Mouse (Mus musculus): ENCODE measurements around the gene Creb3l1.

Creb3l1 gene

GRCm38 (mm10) chr2:92034273-92034672, 10.0 kb upstream of the Creb3l1 start:
- in situ Hi-C loops (cut with MseI, MboI), result no loop called here

- in situ Hi-C loops (cut with MseI, MboI), result no loop called here
These were observed 6.3 kb upstream of the Creb3l1 start for GRCm38 (mm10) chr2:92030554-92030953.

- in situ Hi-C loops (cut with MseI, MboI), result no loop called here
These were observed 5.3 kb upstream of the Creb3l1 start for GRCm38 (mm10) chr2:92029387-92030133.

GRCm38 (mm10) chr2:92027811-92028590, 3.7 kb upstream of the Creb3l1 start:
- in situ Hi-C loops (cut with MseI, MboI), result no loop called here

- in situ Hi-C loops (cut with MseI, MboI), result no loop called here
These were observed 1.7 kb upstream of the Creb3l1 start for GRCm38 (mm10) chr2:92025966-92026365.

GRCm38 (mm10) chr2:92025202-92025601, 900 bp upstream of the Creb3l1 start:
- in situ Hi-C loops (cut with MseI, MboI), result no loop called here

- in situ Hi-C loops (cut with MseI, MboI), result no loop called here
These were observed 684 bp downstream of the Creb3l1 start for GRCm38 (mm10) chr2:92023362-92024273.

- in situ Hi-C loops (cut with MseI, MboI), result no loop called here
These were observed 3.5 kb downstream of the Creb3l1 start for GRCm38 (mm10) chr2:92020676-92021265.

DNA sequence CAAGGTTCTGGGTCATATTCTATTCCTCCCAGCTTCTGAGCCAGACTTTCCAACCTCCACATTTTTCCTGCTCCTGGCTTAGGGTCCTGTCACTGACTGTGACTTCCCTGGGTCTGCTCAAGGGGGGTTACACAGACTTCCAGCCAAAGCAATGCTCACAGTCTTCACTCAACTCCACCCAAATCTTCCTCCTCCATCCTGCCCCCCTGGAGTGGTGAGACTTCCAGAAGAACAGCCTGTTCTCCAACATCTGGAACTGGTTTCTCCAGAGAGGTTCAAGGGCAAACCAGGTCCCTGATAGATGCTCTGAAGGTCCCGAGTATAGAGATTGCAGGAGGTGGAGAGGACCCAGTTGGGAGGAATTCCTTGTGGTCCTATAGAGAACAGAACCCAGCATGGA, 6.9 kb downstream of the Creb3l1 start:
- in situ Hi-C loops (cut with MseI, MboI), result no loop called here

DNA sequence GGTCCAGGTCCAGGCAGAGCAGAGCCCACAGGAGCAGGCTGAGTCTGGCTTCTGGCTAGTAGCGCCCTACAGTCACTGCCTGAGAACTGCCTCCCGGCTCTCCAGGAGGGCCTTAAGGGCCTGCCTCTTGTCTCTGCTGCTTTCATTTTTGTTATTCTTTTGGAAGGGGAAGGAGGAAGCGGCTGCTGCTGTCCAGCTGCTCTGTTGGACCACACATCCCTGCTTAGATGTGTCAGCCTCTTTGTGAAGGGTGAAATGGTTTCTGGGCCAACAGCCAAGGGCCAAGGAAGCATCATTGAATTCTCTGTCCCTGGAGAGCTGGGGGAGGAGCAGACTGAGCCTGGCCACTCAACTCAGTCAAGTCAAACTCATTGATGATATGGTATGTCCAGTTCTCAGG, 7.3 kb downstream of the Creb3l1 start:
- in situ Hi-C loops (cut with MseI, MboI), result no loop called here

GRCm38 (mm10) chr2:92014891-92015290, 9.4 kb downstream of the Creb3l1 start:
- in situ Hi-C loops (cut with MseI, MboI), result no loop called here

DNA sequence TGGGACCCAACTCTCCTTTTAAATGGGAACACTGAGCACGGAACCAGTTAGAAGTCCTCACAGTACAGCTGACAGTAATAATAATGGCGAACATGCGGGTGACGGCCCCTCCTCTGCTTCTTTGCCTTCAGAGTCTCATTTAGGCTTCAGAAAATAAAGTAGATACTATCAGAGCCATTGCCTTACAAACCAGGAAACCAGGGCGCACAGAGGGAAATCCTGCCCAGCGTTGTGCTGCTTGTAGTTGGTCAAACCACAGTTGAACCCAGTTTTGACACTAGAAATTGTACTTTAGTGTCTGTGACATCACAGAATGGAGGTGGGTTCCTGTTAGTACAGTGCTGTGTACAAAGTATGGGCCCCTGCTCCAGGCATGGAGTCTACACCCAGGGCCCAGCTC, 10.1 kb downstream of the Creb3l1 start:
- in situ Hi-C loops (cut with MseI, MboI), result no loop called here

GRCm38 (mm10) chr2:92012768-92013445, 11.4 kb downstream of the Creb3l1 start:
- in situ Hi-C loops (cut with MseI, MboI), result no loop called here

DNA sequence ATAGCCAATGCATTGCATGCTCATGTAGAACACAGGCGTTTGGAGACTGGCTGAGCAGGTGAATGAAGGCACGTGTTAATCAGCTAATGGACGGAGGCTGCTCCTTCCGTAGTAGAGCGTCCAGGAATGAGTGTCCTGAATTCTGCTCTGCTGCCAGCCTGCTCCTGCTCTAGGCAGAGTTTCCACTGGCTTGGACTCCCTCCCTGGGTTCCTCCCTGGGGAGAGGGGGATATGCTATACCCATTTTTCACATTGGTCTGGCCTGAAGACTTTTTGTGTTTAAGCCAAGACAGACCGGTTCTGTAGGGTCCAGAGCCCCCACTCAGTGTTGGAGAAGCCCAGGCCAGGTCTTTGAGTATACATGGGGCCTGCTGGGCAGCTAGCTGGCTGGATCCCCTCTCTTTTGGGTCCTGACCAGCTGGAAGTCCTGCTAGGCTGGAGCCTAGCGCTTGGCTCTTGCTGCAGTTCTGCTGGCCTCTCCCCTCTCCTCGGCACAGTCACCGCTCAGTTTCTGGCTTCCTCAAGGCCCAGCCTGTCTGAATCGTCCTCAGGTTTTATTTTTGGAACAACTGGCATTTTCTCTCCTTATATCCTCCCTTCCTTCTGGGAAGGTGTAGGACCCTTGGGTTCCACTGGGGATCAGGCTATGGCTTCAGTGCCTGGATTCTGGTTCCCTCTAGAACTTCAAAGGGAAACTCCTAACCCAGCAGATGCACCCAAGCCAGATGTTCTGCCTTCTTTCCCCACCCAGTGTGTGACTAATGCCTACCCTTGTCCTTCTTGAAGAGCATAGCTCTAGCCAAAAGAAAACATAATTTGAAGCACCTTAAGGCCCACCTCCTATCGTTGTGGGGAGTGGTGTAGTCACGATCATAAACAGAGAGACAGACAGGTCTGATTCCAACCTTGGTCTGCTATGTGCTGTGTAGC, 12.6 kb downstream of the Creb3l1 start:
- in situ Hi-C loops (cut with MseI, MboI), result no loop called here

DNA sequence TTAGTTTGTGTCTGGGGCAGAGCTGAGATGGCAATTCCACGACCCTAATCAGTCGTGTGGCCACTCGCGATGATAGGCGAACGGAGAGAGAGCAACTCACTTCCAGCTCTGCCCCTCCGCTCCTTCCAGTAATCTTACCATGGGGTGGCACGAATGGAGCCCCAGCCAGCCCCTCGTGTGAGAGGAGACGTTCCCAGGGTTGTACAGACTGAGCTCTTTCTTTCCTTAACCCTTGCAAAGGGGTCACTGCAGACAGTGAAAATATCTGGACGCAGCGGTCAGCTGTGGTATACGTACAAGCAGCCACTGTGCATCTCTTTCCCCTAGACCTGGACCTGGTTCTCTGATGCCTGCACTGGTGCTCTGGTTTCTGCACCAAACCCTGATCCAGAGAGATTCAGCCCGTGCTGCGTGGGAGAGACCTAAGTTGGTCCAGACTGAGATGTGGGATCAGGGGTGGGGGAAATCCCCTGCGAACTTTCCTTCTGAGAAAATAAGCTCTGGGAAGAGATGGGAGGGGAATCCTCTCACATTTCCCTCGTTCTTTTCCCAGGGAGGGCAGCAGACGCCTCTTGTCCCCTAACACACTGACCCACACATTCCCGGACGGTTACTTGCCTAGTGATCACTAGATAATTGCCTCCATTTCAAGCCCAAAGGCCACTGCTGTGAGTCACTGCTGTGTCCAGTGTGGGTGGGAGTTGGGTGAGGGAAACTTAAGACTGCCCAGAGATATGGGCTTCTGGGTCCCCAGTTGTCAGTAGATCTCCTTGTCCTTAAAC, 15.5 kb downstream of the Creb3l1 start:
- in situ Hi-C loops (cut with MseI, MboI), result no loop called here

DNA sequence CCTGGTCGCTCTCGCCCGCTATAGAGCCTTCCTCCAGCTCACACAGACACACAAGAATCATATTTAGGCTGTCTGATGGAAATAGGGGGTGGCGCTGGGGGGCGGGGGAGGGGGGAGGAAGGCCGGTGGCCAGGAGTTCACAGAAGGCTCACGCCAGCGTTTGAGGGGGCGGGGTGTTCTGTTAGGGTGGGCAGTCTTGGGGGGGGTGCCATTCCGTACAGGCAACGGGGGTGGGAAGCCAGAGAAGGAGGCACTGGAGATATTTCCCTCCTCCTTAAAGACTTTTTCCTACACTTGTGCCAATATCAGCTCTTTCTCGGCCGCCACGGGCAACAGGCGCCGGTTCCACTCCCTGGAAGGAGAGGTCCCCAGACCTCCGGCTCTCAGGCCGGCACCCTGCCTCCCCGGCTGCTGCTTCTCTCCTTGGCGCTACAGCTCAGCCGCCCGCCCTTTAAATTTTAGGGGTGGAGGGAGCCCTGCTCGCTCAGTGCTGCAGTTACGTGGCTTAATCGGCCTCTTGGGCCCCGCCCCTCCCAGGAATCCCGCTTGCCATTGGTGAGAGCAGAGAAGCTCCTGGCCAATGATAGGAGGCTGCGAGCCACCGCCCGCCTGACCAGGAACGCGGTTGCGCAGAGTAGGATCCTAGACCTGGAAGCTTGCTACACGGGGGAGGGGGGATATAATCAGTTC, 16.2 kb downstream of the Creb3l1 start:
- in situ Hi-C loops (cut with MseI, MboI), result no loop called here

DNA sequence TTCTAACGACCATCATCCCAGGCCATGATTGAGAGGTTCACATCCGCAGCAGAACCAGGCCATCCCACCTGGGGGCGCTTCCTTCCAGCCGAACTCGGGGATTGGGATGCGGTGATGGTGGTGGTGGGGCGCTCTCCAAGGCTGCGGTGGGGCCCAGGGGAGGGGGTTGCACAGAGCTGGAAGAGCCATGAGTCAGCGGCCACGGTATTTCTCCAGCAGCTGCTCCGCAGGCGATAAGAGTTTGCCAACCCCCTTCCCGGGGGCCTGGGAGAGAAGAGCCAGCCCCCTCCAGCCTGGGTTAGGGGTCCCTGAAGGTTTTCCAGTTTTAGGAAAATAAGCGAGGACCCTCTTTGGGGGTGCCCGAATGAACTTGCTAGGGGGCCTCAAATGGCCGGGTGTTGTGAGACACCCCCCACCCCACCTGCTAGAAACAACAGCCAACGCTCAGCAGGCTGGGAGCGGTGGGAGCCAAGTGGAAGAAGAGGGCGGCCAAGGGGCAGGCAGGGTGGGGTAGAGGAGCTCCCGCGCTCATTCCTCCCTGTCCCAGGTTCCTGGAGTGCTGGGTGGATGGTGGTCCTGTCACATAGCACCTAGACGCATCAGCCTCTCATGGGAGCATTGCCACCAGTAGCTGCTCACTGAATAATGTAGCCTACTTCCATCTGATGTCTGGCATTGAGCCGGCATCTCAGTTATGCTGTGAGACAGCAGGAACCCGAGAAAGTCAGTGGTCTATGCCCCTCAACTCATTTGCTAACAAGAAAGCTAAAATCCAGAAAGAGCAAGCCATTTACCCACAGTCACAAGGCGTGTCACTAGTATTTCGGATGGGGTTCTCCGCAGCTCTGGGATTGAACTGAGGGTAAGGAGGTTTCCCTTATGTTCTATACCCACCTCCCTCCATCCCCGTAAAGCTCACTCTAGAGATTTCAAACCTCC, 17.1 kb downstream of the Creb3l1 start:
- in situ Hi-C loops (cut with MseI, MboI), result no loop called here
